Mouse (Mus musculus) kidney, postnatal 10 days (tissue): Measurements from ENCODE around the gene Caskin1.

ENCODE experiments used
- DNase-seq: peaks from one replicate; pipeline ENCODE4 v3.0.0; 2021; ENCODE audit warnings: mixed read lengths

Gene Caskin1

GRCm38 (mm10) chr17:24488186-24488661 lies at the start of gene Caskin1:
Gene Caskin1, plus strand, starts transcription at chr17:24488601.
- DNase-seq, result peak; percentile 43

- no peak for DNase-seq
Observed at GRCm38 (mm10) chr17:24440377-24440776, 48.0 kb upstream of the Caskin1 start.

GRCm38 (mm10) chr17:24441148-24441547 lies 47.3 kb upstream of the Caskin1 start:
- DNase-seq, result no peak

- no peak for DNase-seq
Observed at GRCm38 (mm10) chr17:24442107-24442506, 46.3 kb upstream of the Caskin1 start.

- DNase-seq, result no peak
Observed at GRCm38 (mm10) chr17:24442632-24443155, 45.7 kb upstream of the Caskin1 start, which contains the start of gene Dnase1l2. Gene Dnase1l2, minus strand, starts transcription at chr17:24443105.

GRCm38 (mm10) chr17:24443409-24443808 lies 45.0 kb upstream of the Caskin1 start:
- DNase-seq, result peak; percentile 48

GRCm38 (mm10) chr17:24446590-24446989 lies 41.8 kb upstream of the Caskin1 start:
- DNase-seq, result no peak

- DNase-seq, result no peak
Observed at GRCm38 (mm10) chr17:24449507-24449906, 38.9 kb upstream of the Caskin1 start.

- DNase-seq, result no peak
Observed at GRCm38 (mm10) chr17:24451220-24451619, 37.2 kb upstream of the Caskin1 start.

GRCm38 (mm10) chr17:24453372-24453771 lies 35.0 kb upstream of the Caskin1 start:
- no peak for DNase-seq

GRCm38 (mm10) chr17:24454218-24454755 lies 34.1 kb upstream of the Caskin1 start:
- DNase-seq, result no peak

- DNase-seq, result peak; percentile 100
Observed at GRCm38 (mm10) chr17:24454756-24455522, 33.5 kb upstream of the Caskin1 start.

- DNase-seq, result peak; percentile 19
Observed at GRCm38 (mm10) chr17:24455523-24456206, 32.7 kb upstream of the Caskin1 start.

- peak; percentile 44 for DNase-seq
Observed at GRCm38 (mm10) chr17:24461580-24461979, 26.8 kb upstream of the Caskin1 start.

GRCm38 (mm10) chr17:24462932-24463331 lies 25.5 kb upstream of the Caskin1 start:
- no peak for DNase-seq

GRCm38 (mm10) chr17:24463374-24464133 lies 24.8 kb upstream of the Caskin1 start:
- DNase-seq, result peak; percentile 24

- DNase-seq, result no peak
Observed at GRCm38 (mm10) chr17:24468636-24469246, 19.7 kb upstream of the Caskin1 start.

GRCm38 (mm10) chr17:24469336-24469909 lies 19.0 kb upstream of the Caskin1 start:
- no peak for DNase-seq

- DNase-seq, result peak; percentile 99
Observed at GRCm38 (mm10) chr17:24469910-24470602, 18.3 kb upstream of the Caskin1 start, which contains the start of the genes E4f1 and Pgp. Gene E4f1, minus strand, starts transcription at chr17:24470313. Gene Pgp, plus strand, starts transcription at chr17:24470392.

- DNase-seq, result peak; percentile 64
Observed at GRCm38 (mm10) chr17:24470701-24471527, 17.5 kb upstream of the Caskin1 start.
